Mouse (Mus musculus): ENCODE results near the gene Adipor1.

GRCm38 (mm10) chr1:134415168-134415831 lies at the start of gene Adipor1:
- TF ChIP-seq CTCF (IDR thresholded peaks at IDR 0.05; ENCODE audit: extremely low read depth, insufficient read depth, low read length) (no peak), POLR2A (IDR thresholded peaks at IDR 0.05; ENCODE audit: extremely low read depth, insufficient read depth, low read length) (peak; percentile 79)

Data from cortical plate, adult 2 months (tissue).